Mouse (Mus musculus): ENCODE measurements around the gene Wfikkn2. TPM values are rescaled to one million over a fixed set of nuclear protein-coding genes. Genes with fewer than 3 reads are reported as not detected.

Wfikkn2 gene
- 0.31 and 0.44 TPM in 2 replicates for polyA plus RNA-seq (2016; fragmentation: Nextera tagmentation; extraction: Ambion mirVana)

DNA sequence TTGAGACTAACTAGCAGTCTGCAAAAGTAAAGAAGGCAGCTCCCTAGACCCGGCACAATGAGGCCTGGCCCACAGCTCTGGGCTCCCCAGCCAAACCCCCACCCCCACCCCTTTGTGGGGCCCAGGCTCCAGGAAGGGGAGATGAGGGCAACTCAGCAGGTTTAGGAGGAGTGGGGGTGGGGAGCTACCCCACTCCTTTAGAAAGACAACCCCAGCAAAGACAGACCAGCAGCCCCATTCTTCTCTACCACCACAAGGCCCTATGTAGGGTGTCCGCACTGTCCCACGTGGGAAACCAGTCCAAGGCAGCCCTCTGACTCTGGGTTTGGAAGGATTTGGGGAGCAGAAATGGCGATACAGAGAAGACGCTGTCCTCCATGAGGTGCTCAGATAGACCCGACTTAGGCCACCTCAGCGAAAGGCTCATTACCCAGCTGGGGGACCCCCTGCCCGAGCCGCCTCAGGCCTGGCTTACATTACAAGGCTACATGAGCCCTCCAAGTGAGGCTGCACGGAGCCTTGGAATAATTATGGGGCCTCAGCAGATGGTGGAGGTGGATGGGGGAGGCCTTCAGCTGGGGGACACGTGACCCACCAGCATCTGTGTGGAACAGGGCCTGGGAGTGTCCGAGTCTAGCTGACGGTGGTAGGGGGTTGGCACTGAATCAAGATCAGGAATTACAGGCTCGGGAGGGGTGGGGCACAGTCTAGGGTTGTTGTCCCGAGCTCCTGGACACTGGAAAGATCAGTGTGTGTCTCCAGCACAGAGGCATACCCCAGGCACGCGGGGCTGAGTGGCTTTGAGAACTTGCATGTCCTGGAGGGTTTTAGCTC lies at the start of gene Wfikkn2:
TSS of gene Wfikkn2 (minus strand) at position 51 of the 834 bp plus-strand sequence.
- no peak within 1 kb of the TSS for H3K4me2 ChIP-seq
- no peaks in the 10 kb centered on the region for H3K9me3 ChIP-seq (replicated peaks)
- 68% methylated on average over 17 of the region's 17 CpGs for WGBS (ENCODE audit: insufficient replicate concordance)
- ATAC-seq: no peak
- H3K9ac ChIP-seq: no peak within 1 kb of the TSS
- H3K4me3 ChIP-seq: no peak within 1 kb of the TSS
- no peaks in the 10 kb centered on the region for H3K36me3 ChIP-seq
- H3K27ac ChIP-seq: no peak within 1 kb of the TSS
- H3K4me1 ChIP-seq: peaks cover 21% of the 10 kb centered on the region
- H3K27me3 ChIP-seq (replicated peaks): peaks cover 58% of the 10 kb centered on the region

DNA sequence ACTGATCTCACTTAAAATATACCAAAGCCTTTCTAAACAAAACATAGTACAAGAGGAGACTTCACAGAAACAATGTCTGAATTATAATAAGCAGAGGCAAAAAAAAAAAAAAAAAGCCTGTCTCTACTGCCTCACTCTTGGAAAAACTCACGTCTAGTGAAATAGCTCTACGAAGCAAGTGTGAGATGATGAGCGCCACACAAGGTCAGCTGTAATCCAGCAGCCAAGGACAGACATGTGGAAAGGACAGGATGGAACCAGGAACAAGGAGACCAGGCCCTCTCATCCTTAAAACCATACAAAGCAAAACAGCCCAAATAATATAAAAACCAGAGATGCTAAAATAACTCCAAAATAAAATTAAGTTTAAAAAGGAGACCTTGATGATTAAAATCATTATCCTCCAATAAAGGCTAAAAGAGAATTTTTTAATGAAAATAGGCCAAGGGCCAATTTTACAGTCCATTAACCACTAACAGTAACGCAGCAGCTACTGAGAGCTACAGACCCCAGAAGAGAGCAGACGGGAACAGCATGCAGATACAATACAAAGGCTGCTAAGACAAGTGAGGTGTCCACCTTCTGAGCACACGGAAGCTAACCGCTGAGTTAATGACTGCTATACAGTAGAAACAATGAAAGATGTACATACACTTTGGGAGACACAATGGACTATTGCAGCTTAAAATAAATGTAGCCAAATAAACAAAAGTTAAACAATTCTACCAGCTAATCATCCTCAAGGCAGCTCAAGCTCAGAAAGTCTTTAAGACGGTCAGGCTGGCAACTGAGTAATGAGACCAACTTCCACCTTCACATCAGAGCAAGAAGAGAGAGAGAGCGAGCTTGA lies 49.4 kb upstream of the Wfikkn2 start:
- peaks cover 22% of the 10 kb centered on the region for H3K4me1 ChIP-seq
- no peak overlapping the region for H3K4me2 ChIP-seq
- WGBS (ENCODE audit: insufficient replicate concordance): 88% methylated on average over 9 of the region's 9 CpGs
- H3K36me3 ChIP-seq: peaks cover 97% of the 10 kb centered on the region
- H3K27me3 ChIP-seq (replicated peaks): no peaks in the 10 kb centered on the region
- H3K4me3 ChIP-seq: no peak overlapping the region
- H3K9ac ChIP-seq: no peak overlapping the region
- no peaks in the 10 kb centered on the region for H3K9me3 ChIP-seq (replicated peaks)
- H3K27ac ChIP-seq: no peak overlapping the region
- ATAC-seq: no peak

DNA sequence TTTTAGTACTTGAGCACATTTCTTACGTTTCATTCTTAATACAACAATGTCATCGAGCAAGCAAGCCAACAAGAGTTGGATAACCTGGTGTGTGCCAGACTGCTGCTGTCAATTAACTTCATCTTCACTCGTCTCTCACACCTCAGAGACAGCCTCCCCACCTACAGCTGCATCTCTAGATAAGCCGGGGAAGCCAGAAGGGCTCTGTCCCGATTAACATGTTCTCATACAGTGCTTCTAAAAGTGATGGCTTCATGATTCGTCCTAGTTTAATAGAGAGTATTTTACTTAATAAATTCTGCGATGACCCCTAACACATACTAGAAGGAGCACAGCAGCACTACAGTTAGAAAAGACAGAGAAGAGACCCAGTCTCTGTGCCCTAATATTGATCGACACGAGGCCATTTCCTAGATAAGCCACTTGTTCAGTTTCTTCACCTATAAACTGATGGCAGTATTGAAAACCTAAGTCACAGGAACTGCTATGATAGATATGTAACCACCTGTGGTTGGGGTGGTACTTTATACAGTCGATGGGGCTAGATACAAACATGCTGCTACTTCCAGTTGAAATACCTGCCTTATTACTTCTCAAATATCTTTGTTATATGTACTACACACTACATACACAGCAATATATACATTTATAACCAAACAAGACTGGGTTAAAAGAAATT lies 44.4 kb upstream of the Wfikkn2 start:
- Histone ChIP-seq H3K27me3 (replicated peaks) (no peaks in the 10 kb centered on the region), H3K4me3 (no peak overlapping the region), H3K4me2 (peak overlapping the region; percentile 42), H3K36me3 (peaks cover 97% of the 10 kb centered on the region), H3K4me1 (peaks cover 36% of the 10 kb centered on the region), H3K27ac (peak overlapping the region; percentile 85), H3K9ac (no peak overlapping the region; the same call in 1 of the 2 replicates), H3K9me3 (replicated peaks) (no peaks in the 10 kb centered on the region)
- 52% methylated on average over 10 of the region's 10 CpGs for WGBS (ENCODE audit: insufficient replicate concordance)
- peak; percentile 99 for ATAC-seq

- Histone ChIP-seq H3K4me1 (peaks cover 37% of the 10 kb centered on the region), H3K4me2 (no peak overlapping the region), H3K9me3 (replicated peaks) (no peaks in the 10 kb centered on the region), H3K4me3 (no peak overlapping the region), H3K9ac (no peak overlapping the region), H3K27me3 (replicated peaks) (no peaks in the 10 kb centered on the region), H3K36me3 (peaks cover 92% of the 10 kb centered on the region), H3K27ac (no peak overlapping the region)
- WGBS (ENCODE audit: insufficient replicate concordance): 91% methylated on average over 5 of the region's 5 CpGs
- ATAC-seq: no peak
Observed at GRCm38 (mm10) chr11:94287105-94287504, 41.3 kb upstream of the Wfikkn2 start.

DNA sequence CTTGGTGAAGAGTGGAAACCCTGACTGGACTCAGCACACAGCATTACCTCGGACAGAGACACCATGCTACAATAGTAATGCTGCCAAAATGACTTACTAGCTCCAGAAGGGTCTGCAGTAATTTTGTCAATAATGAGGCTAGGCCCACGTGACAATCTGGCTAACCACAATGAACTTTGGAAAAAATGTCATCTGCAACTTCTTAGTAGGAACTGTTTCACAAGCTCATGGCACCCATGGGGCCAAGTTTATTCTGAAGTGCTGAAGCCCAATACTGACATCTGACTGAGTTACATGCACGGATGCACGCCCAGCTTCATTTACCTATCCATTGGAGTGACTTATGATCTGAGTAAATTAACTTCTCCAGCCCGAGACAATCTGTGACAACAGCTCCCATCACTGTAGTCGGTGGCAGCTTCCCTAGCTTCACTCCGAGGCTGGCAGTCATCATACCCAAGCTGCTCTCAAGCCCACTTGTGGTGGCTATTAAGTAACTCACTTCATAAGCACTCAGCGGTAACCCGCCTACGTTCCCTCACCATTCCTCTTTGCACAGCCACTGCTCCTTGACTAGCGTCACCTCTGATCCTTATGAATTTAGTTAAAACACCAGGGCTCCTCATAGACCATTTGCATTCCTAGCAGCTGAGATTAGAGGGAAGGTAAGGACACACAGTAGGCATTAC lies 40.2 kb upstream of the Wfikkn2 start:
- no peak overlapping the region for H3K4me3 ChIP-seq
- WGBS (ENCODE audit: insufficient replicate concordance): 87% methylated on average over 11 of the region's 11 CpGs
- no peak overlapping the region for H3K27ac ChIP-seq
- H3K9ac ChIP-seq: no peak overlapping the region
- H3K9me3 ChIP-seq (replicated peaks): no peaks in the 10 kb centered on the region
- H3K36me3 ChIP-seq: peaks cover 83% of the 10 kb centered on the region
- H3K4me1 ChIP-seq: peaks cover 36% of the 10 kb centered on the region
- H3K27me3 ChIP-seq (replicated peaks): no peaks in the 10 kb centered on the region
- no peak overlapping the region for H3K4me2 ChIP-seq
- no peak for ATAC-seq

- peaks cover 59% of the 10 kb centered on the region for H3K36me3 ChIP-seq
- no peak overlapping the region for H3K9ac ChIP-seq
- no peaks in the 10 kb centered on the region for H3K9me3 ChIP-seq (replicated peaks)
- no peak overlapping the region for H3K27ac ChIP-seq
- H3K27me3 ChIP-seq (replicated peaks): no peaks in the 10 kb centered on the region
- 91% methylated on average over 6 of the region's 6 CpGs for WGBS (ENCODE audit: insufficient replicate concordance)
- no peak for ATAC-seq
- H3K4me1 ChIP-seq: peaks cover 21% of the 10 kb centered on the region
- no peak overlapping the region for H3K4me2 ChIP-seq
- H3K4me3 ChIP-seq: no peak overlapping the region
Observed at GRCm38 (mm10) chr11:94283536-94284099, 37.8 kb upstream of the Wfikkn2 start.

DNA sequence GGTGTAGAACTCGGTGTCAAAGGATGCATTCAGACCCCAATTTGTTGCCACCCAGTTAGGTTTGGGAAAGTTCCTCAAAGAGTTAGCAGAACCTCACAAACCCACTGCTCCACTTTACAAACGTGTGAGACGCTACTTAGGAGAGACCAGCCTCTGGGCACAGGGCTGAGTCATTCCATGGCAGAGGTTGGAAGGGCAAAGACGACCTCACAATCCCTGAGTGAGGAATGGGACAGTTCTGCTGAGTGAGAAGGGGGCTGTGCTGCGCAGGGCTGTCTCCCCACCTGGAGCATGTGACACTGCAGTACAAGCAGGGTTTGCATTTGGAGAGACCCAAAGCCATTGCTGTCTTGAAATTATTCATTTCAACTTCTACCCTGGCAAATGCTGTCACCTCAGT lies 36.5 kb upstream of the Wfikkn2 start:
- ATAC-seq: no peak
- Histone ChIP-seq H3K4me1 (peaks cover 24% of the 10 kb centered on the region), H3K36me3 (peaks cover 45% of the 10 kb centered on the region), H3K4me3 (no peak overlapping the region), H3K27ac (peak overlapping the region; percentile 37; the same call in 1 of the 2 replicates), H3K9me3 (replicated peaks) (no peaks in the 10 kb centered on the region), H3K9ac (no peak overlapping the region), H3K27me3 (replicated peaks) (no peaks in the 10 kb centered on the region), H3K4me2 (no peak overlapping the region)
- WGBS (ENCODE audit: insufficient replicate concordance): 60% methylated on average over 5 of the region's 5 CpGs

- Histone ChIP-seq H3K9me3 (replicated peaks) (no peaks in the 10 kb centered on the region), H3K4me3 (no peak within 1 kb of the TSS), H3K4me2 (no peak within 1 kb of the TSS), H3K36me3 (peaks cover 37% of the 10 kb centered on the region), H3K9ac (0 out of 2 replicates have a peak within 1 kb of the TSS, but pooled peaks have one; percentile 8), H3K4me1 (peaks cover 30% of the 10 kb centered on the region), H3K27me3 (replicated peaks) (no peaks in the 10 kb centered on the region), H3K27ac (peak within 1 kb of the TSS; percentile 37)
- whole genome bisulfite sequencing (ENCODE audit: insufficient replicate concordance): 69% methylated on average over 11 of the region's 11 CpGs
- peak; percentile 51 for ATAC-seq
Observed at GRCm38 (mm10) chr11:94281199-94282181, 35.7 kb upstream of the Wfikkn2 start, which contains the start of gene Gm21885. TSS of gene Gm21885 (plus strand) at chr11:94281873.

GRCm38 (mm10) chr11:94276869-94277337 lies 31.1 kb upstream of the Wfikkn2 start:
- peak; percentile 44 for ATAC-seq
- H3K4me2 ChIP-seq: peak overlapping the region; percentile 74
- H3K9ac ChIP-seq: peak overlapping the region; percentile 51
- H3K27ac ChIP-seq: no peak overlapping the region
- H3K4me3 ChIP-seq: peak overlapping the region; percentile 47
- no peaks in the 10 kb centered on the region for H3K36me3 ChIP-seq
- no peaks in the 10 kb centered on the region for H3K9me3 ChIP-seq (replicated peaks)
- peaks cover 54% of the 10 kb centered on the region for H3K4me1 ChIP-seq
- WGBS (ENCODE audit: insufficient replicate concordance): 10% methylated on average over 20 of the region's 20 CpGs
- H3K27me3 ChIP-seq (replicated peaks): 0 out of 2 replicates have a peak, but pooled peaks cover 8% of the 10 kb centered on the region

DNA sequence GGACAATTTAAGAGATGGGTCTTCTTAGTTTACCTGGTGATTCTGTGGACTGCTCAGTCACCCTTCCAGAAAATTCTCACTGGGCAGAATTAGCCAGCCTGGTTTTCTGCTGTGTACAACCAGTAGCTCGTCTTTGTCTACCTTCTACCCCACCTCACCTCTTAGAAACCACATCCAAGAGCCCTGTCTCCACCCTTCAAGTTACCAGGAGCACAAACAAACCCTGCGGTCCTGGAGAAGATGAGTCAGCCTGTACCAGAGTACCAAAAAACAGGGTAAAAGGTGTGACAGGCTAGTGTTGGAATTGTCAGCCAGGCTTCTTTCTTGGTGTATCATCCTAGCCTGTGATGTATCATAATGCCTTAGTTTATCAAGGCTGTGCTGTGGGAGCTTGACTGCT lies 29.9 kb upstream of the Wfikkn2 start:
- Histone ChIP-seq H3K9me3 (replicated peaks) (no peaks in the 10 kb centered on the region), H3K4me3 (no peak overlapping the region), H3K27me3 (replicated peaks) (0 out of 2 replicates have a peak, but pooled peaks cover 8% of the 10 kb centered on the region), H3K4me2 (no peak overlapping the region), H3K4me1 (peaks cover 47% of the 10 kb centered on the region), H3K27ac (no peak overlapping the region), H3K9ac (no peak overlapping the region), H3K36me3 (no peaks in the 10 kb centered on the region)
- no peak for ATAC-seq
- 66% methylated on average over 2 of the region's 2 CpGs for WGBS (ENCODE audit: insufficient replicate concordance)

Data from liver, embryonic 12.5 days (tissue).